Mouse (Mus musculus) kidney, postnatal 36 days (tissue): ENCODE measurements around the gene Kirrel3.

Experiments
- DNase-seq, 2 experiments: peaks; one replicate each; pipeline ENCODE4 v3.0.0; 2021 to 2022; ENCODE audit warnings: mixed read lengths in 2 of 2

The Kirrel3 gene

DNA sequence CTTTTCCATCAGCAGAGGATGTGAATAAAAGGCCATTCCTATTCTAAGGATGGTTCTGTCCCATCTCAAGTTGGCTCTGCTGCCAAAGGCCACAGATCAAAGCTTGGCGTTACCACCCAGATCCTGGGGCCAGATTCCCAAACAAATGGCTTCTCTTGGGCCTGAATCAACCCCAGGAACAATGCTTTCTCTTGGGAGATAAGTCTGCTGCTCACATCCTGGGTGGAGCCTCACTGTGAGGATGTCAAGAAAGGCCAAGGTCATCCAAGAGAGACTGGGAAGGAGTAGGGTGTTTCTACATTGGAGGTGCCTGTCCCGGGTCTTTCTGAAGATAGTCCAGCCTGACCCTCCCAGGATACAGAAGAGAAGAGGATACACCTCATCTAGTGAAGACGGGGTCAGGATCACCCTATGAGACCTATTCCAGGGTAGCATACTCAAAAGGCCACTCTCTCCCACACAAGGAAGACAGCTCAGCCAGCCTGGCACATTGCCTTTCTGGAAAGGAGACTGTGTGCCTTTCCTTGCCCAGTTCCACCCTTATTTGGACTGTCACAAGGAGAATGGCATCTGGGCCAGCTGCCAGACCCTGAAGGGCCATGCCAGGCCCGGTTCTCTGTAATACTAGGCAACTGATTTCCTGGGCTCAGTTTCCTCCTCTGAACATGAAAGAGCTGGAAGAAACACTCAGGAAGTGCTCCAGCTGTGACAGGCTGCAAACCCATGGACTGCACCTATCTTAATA is 507.9 kb downstream of the Kirrel3 start:
- peak; percentile 91 to 93 for DNase-seq

GRCm38 (mm10) chr9:34995078-34995477 is 509.4 kb downstream of the Kirrel3 start:
- no peak for DNase-seq

- DNase-seq, result peak in 1 of 2 experiments; percentile 16
These were observed 510.1 kb downstream of the Kirrel3 start for GRCm38 (mm10) chr9:34995660-34996378.

DNA sequence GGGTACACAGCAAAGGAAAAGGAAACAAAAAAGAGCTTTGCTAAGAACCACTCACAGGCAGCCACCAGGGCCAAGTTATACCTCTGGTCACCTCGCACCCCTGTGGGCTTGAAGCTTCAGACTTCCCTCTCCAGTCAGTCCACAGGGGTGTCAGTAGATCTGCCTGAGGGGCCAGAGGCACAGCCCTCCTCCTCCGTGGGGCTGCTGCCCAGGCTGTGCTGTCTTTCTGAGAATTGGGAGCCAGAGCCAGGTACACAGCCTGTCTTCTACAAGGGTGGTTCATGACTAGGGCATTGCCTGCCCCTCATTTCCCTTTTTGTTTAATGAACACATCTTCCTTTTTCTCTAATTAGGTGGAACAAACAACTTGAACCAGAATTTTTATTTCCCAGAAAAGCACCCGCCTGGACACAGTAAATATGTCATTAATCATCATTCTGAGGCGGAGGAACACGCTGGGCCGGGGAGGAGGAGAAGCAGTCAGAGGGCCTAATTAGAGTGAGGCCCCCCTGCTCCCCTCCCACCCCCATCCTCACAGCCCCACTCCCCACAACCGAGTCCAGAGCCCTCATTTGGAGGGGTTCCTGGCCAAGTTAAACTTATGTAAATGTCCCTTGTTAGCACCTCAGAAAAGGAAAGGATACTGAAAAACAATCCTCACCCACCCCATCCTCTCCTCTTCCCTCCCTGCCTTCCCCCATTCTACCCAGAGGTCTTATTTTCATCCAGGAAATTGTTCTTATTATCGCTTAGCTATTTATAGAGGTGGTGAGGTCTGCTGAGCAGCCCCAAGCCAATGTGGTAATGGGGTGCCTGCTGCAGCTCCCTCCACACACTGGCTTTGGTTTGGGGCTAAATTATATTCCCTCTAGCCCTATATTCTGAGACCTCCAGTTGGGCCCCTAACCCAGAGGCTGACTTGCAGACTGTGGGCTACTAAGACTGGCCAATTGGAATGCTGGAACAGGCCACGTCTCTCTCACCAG is 512.5 kb downstream of the Kirrel3 start:
- no peak for DNase-seq

DNA sequence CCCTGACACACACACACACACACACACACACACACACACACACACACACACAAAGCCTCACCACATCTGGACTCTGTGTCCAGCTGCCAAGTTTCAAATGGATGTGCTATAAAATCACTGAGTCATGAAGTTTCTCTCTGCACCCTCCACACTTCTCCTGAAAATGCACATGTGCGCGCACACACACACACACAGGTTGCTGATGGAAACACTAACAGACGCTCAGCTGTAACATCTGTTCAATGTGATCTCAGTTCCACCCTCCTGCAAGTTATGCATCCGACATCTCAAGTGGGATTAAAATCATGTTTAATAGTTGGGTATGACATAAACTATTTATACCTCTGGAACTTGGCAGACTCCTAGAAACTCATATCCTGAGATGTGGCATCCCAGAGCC is 518.4 kb downstream of the Kirrel3 start:
- DNase-seq, result no peak

GRCm38 (mm10) chr9:35007697-35008341 is 522.1 kb downstream of the Kirrel3 start:
- no peak for DNase-seq

DNA sequence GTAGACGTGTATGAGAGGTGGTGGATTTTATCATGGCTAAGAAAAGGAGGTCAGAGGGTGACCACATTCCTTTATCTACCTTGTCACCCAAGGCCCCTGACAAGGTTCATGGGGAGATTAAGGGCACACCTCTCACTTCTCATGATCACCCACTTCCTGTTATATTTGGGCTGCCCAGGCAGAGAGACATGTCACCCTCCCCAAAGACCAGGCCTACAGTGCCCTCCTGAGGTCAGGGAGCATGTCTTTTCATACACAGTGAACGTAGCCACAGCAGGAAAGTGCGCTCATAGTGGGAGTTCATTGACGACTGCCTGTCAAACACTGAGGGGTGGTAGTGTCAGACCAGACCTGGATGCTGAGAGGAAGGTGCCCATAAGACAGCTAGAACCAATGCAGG is 531.1 kb downstream of the Kirrel3 start:
- DNase-seq, result peak; percentile 36 to 63

DNA sequence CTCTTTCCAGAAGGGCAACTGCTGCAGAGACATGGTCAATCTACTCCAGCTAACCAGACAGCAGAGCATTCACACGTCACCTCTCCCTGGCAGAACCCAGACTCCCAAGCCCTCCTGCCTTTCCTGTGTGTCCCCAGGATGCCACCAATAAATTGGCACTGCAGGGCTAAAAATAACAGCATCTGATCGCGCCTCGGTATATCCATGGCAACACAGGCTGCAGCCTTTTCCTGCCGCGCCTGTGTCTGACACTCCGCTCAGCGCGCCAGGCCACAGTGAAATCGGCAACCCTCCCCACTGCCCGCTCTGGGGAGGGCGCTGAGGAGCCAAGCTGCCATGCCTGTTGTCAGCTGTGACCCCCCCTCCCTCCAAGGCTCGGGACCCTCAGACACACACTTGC is 531.9 kb downstream of the Kirrel3 start:
- DNase-seq, result peak; percentile 20 to 41

GRCm38 (mm10) chr9:35018056-35018455 is 532.4 kb downstream of the Kirrel3 start:
- no peak for DNase-seq

- peak; percentile 66 to 77 for DNase-seq
These were observed 533.7 kb downstream of the Kirrel3 start for GRCm38 (mm10) chr9:35019372-35019771.

DNA sequence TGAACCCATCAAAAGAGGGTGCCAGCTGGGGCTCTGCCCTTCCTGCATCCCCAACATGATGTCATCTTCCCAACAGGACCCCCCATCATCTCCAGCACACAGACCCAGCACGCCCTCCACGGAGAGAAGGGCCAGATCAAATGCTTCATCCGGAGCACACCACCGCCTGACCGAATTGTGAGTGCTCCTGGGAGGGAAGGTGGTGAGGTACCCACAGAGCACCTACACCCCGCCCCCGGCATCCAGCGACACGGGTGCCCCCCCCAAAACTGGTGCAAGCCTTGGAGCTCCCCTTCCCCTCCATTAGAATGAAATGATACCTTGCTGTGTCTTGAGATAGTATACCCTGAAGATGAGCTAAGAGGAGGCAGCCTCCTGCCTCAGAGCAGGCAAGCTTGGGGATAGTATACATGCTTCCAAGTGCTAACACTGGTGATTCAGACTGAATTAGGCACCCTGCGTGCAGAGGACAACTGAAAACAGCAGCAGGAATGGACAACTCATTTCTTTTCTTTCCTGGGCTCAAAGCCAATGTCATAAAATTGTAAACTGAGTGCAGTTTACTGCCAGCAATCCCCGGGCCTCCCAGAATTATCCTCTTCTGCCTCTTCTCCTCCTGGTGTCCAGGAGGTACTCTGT is 534.4 kb downstream of the Kirrel3 start:
- no peak for DNase-seq

DNA sequence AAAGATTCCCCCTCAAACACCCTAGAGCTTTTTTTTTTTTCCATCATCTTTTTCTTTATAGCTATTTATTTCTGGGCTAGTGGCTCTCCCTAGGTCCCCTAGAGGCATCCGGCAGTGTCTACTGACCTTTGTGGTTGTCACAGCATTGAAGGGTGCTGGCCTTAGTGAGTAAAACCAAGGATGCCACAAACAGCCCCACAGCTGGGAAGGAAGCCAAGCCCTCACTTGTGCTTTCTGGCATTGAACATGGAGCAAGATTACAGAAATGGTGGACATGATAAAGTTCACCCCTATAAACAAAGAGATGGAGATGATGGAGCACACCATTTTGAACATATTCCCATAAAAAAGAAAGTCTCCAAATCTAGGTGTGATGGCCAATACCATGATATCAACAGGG is 536.0 kb downstream of the Kirrel3 start:
- no peak for DNase-seq

DNA sequence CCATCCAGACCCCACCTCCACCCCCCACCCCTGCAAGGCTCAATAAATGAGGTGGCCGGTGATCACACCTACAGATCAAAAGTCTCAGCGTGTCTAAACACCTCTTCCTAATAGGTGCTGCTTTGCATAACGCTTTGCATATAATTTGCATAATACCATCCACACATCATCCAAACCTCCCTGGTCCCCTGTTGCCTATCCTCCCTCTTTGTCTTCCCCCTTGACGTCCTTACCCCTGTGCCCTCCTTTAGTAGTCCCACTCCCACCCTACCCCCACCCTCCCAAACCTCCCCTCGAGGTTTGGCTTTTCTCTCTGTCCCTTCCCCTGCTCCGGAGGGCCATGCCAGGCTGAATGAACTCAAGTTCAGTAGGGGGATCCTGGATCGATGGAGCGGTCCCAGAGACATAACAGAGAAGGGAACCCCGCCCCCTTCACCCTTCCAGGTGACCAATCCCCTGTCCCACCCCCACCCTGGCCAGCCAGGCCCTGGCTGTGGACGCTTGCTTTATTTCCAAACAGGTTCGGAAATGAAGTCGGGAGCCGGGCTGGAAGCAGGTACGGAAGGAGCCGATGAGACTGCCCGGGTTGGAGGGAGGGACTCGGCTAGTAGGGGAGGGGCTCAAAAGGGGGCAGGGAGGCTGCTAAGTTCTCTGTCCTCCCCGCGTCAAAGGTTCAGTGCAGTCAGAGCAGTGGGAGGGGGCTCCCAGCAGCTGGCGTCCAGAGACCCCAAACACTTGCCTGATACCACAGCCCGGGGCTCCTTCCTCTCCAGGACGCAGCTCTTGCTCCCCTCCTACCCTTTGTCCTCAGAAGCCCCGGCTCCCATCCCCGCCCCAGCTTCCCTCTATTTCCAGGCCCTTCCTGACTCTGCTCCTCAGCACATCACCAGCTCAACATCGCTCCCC is 539.1 kb downstream of the Kirrel3 start:
- DNase-seq, result no peak

- DNase-seq, result no peak
These were observed 540.6 kb downstream of the Kirrel3 start for GRCm38 (mm10) chr9:35026311-35026710.

- peak; percentile 45 to 49 for DNase-seq
These were observed 541.2 kb downstream of the Kirrel3 start for GRCm38 (mm10) chr9:35026897-35027311.

DNA sequence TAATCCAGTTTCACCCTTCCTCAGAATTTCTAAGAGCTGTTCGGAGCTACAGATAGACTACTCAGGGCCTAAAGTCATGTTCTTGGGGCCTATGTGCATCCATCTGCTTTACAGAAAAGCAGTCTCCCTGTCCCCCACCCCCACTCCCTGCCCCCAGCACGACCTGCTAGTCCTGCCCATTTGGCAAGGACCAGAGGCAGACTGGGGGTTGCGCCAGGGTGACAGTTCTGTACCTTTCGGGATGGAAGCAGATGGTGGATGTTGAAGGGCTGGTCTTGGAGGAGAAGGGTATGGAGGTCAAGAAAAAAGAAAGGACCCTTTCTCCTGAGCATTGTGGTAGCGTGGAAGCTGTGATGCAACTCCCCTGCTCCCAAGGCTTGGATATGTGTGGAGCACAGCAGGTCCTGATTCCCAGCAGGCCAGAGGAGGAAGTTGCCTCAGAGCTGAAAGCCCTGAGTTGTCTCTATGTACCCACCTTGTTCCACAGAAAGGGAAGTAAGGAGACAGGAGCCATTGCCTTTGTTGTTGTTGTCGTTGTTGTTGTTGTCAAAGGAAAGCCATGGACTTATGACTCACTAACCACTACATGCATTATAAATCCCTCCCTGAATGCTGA is 541.8 kb downstream of the Kirrel3 start:
- DNase-seq, result no peak

GRCm38 (mm10) chr9:35030823-35031222 is 545.1 kb downstream of the Kirrel3 start:
- peak; percentile 51 to 59 for DNase-seq

- DNase-seq, result peak in 1 of 2 experiments; percentile 29
These were observed 546.8 kb downstream of the Kirrel3 start for GRCm38 (mm10) chr9:35032457-35032856.

DNA sequence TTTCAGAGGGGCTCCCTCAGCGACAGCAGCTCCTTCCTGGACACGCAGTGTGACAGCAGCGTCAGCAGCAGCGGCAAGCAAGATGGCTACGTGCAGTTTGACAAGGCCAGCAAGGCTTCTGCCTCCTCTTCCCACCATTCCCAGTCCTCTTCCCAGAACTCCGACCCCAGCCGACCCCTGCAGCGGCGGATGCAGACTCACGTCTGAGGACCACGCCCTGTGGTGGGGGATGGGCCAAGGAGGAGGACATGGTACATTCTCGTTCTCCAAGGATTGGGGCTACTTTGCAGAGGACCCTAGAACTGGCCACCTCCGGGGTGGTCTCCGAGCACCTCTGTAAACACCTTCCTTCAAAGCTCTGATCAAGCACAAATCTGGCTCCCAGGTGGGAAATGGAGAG is 549.4 kb downstream of the Kirrel3 start:
- no peak for DNase-seq

DNA sequence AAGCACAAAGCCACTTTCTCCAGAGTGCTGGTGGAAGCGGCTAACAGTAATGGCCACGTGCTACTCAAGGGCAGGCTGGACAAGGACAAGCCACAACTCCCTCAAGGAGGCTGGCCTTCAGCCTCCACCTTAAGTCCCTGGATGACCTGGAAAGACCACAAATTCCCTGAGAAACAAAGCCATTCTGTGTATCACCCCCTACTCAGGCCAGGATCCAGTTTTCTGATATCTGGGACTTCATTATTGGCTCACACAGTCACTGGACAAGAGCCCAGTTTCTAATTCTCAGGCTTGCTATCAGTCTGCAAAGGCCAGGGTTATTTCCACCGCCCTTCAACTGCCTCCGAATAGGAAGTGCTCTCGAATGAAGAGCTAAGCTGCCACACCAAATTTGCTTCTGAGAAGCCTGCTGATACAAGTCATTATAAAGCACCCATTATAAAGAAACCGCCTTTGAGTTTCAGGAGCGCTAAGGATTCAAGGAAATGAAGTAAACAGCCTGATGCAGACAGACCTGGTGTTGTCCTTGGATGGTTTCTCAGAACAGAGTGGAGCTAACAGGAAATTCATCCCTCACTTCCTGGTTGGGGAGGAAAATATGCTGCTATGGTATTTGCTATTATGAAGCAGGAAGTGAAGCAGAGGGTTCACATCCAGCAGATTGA is 553.4 kb downstream of the Kirrel3 start:
- peak; percentile 49 to 61 for DNase-seq
